Mouse (Mus musculus) hindbrain, embryonic 10.5 days (tissue): ENCODE data around the gene Ctxn2. TPM values are rescaled to one million over a fixed set of nuclear protein-coding genes. Genes with fewer than 3 reads are reported as not detected.
"Not testable (repeated sequence)": the region's sequence is repeated elsewhere in the genome, so short reads cannot be mapped to it uniquely, and the experiment has no call there.

Experiments used
- DNase-seq: peaks from one replicate; pipeline ENCODE4 v3.0.0-alpha.2; 2017; ENCODE audit warnings: low spot score
- H3K27ac ChIP-seq: fragments of 300-500 bp; sonication (generic); 2 replicates; pipeline ENCODE4 v1.5.1; 2016; ENCODE audit warnings: mild to moderate bottlenecking, moderate library complexity
- H3K27me3 ChIP-seq: fragments of 300-500 bp; sonication (generic); 2 replicates; pipeline ENCODE4 v1.6.1; 2016; ENCODE audit warnings: mild to moderate bottlenecking; ENCODE audit not compliant: poor library complexity, insufficient read depth, severe bottlenecking
- H3K36me3 ChIP-seq: fragments of 300-500 bp; sonication (generic); 2 replicates; pipeline ENCODE4 v1.6.1; 2016; ENCODE audit warnings: mild to moderate bottlenecking, moderate library complexity
- H3K4me1 ChIP-seq: fragments of 300-500 bp; sonication (generic); replicated peaks from 2 replicates; pipeline ENCODE4 v1.6.1; 2016; ENCODE audit warnings: mild to moderate bottlenecking
- H3K4me3 ChIP-seq: fragments of 300-500 bp; sonication (generic); 2 replicates; pipeline ENCODE4 v1.5.1; 2016; ENCODE audit warnings: mild to moderate bottlenecking, moderate library complexity
- H3K9me3 ChIP-seq: fragments of 300-500 bp; sonication (generic); 2 replicates; pipeline ENCODE4 v1.6.1; 2016; ENCODE audit warnings: mild to moderate bottlenecking, moderate library complexity
- WGBS: fragments of 180-500 bp; shearing (Covaris S2); methylation state at CpG from one replicate; pipeline ENCODE4 v1.1.7; 2016; 5-methylcytosine and 5-hydroxymethylcytosine counted together
- polyA plus RNA-seq: library from polyadenylated mRNA; unstranded; fragments of >200 nt; fragmentation: Nextera tagmentation; extraction: Ambion mirVana; gene quantifications from 2 replicates; pipeline ENCODE4 v1.2.1, GENCODE M21; 2016

The Ctxn2 gene
- 0.20 TPM in 1 of 2 replicates, not detected in the other for polyA plus RNA-seq

DNA sequence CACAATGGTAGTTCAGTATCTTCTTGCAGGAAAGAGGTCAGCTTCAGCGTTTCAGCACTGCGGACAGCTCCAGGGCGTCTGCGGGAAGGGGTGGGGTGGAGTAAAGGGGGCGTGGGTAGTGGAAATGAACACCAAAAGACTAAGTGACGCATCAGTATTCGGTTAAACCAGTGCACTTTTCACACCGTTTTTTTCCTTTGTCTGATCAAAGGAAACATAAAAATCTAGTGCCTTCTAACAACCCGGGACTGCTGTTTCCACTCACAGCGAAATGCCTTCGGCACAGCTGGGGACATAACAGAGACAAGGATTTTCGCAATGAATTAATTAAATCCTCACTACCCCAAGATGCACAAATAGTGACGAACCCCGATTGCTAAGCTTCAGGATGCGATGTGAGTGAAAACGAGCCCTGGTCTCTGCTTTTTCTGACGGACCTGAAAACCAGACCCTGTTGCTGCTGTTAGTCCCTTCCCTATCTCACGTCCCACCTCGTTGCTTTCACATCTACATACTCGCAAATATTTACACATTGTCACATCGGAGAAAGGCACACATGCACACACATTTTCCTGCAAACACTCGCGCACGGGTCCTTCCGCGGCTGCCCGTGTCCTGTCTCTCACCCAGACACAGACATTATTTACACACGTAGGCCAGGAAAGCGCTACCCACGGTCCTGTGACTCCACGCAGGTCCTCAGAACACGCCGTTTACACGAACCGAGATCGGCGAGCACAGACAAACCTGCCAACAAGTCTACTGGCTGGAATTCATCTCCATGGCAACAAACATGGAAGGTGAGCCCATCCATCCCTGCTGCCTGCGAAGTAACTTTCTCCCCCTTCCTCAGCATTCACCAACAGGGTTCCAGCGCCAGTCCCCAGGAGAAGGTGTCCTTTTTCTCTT, at the start of gene Ctxn2:
Ctxn2 (plus strand) TSS at position 790 of the 909 bp plus-strand sequence.
- peak; percentile 86 for DNase-seq
- Histone ChIP-seq H3K4me1 (peaks cover 14% of the 10 kb centered on the region; the same call in 1 of the 2 replicates), H3K27me3 (no peaks in the 10 kb centered on the region; the same call in 1 of the 2 replicates), H3K4me3 (peak within 1 kb of the TSS; percentile 49), H3K36me3 (no peaks in the 10 kb centered on the region), H3K9me3 (no peaks in the 10 kb centered on the region), H3K27ac (no peak within 1 kb of the TSS)
- WGBS: 1% methylated on average over 39 of the region's 39 CpGs

- Histone ChIP-seq H3K4me3 (no peak overlapping the region), H3K9me3 (no peaks in the 10 kb centered on the region), H3K27me3 (no peaks in the 10 kb centered on the region), H3K27ac (no peak overlapping the region), H3K4me1 (no peaks in the 10 kb centered on the region), H3K36me3 (peaks cover 91% of the 10 kb centered on the region)
- no peak for DNase-seq
- WGBS: 96% methylated on average over 7 of the region's 7 CpGs
Measured at GRCm38 (mm10) chr2:125088757-125089156, 47.7 kb upstream of the Ctxn2 start.

GRCm38 (mm10) chr2:125092123-125092522, 44.4 kb upstream of the Ctxn2 start:
- H3K4me3 ChIP-seq, DNase-seq, H3K27me3 ChIP-seq, H3K9me3 ChIP-seq, H3K27ac ChIP-seq, H3K4me1 ChIP-seq: not testable (repeated sequence)
- peaks cover 91% of the 10 kb centered on the region for H3K36me3 ChIP-seq
- 86% methylated on average over 3 of the region's 3 CpGs for WGBS

DNA sequence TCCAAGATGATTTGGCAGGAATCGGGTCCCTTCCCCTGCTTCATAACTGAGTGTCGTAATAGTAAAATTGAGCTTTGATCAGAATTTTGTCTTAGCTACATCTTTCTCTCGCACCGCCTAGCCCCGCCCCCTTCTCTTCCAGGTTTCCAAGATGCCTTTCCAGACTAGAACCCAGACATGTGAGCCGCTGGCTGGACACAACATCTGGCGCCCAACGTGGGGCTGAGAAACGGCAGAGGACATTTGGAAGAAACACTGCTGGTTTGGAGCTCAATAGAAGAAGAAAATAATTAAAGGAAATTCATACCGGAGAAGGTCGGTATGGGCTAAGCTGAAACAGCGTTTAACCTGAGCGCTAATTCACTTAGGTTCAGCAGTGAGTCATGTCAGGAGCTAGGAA, 32.0 kb upstream of the Ctxn2 start:
- H3K27me3 ChIP-seq, H3K9me3 ChIP-seq, H3K4me1 ChIP-seq, DNase-seq, H3K4me3 ChIP-seq, H3K27ac ChIP-seq: not testable (repeated sequence)
- WGBS: 98% methylated on average over 13 of the region's 13 CpGs
- peaks cover 86% of the 10 kb centered on the region for H3K36me3 ChIP-seq

DNA sequence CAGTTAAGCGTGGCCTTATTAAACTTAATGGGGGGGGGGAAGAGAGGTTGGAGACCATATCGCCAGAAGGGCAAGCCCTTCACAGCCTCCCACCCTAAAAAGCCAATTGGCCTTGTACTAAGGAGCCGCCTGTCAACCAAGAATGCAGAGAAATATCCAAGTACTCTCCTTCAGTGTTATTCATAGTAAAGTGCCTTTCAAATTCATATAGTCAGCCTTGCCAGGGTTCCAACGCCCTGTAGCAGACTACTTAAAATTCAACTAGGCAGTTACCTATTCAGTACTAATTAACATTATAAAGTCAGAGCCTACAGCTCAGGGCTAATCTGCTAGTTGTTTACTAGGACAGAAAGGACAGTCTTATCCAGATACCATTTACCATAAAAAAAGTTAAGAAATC, 30.0 kb upstream of the Ctxn2 start:
- WGBS: 95% methylated on average over 4 of the region's 4 CpGs
- not testable (repeated sequence) for H3K9me3 ChIP-seq, H3K27ac ChIP-seq, H3K27me3 ChIP-seq, DNase-seq, H3K4me3 ChIP-seq, H3K4me1 ChIP-seq
- peaks cover 88% of the 10 kb centered on the region for H3K36me3 ChIP-seq

GRCm38 (mm10) chr2:125119381-125120110, 16.9 kb upstream of the Ctxn2 start:
- 70% methylated on average over 6 of the region's 6 CpGs for WGBS
- DNase-seq: no peak
- no peak overlapping the region for H3K27ac ChIP-seq
- H3K4me3 ChIP-seq: no peak overlapping the region
- peaks cover 21% of the 10 kb centered on the region for H3K36me3 ChIP-seq
- no peaks in the 10 kb centered on the region for H3K27me3 ChIP-seq
- no peaks in the 10 kb centered on the region for H3K9me3 ChIP-seq
- H3K4me1 ChIP-seq: peaks cover 30% of the 10 kb centered on the region

GRCm38 (mm10) chr2:125122288-125122623, 14.2 kb upstream of the Ctxn2 start:
- DNase-seq: no peak
- Histone ChIP-seq H3K4me1 (peaks cover 30% of the 10 kb centered on the region), H3K36me3 (no peaks in the 10 kb centered on the region), H3K9me3 (no peaks in the 10 kb centered on the region), H3K27me3 (no peaks in the 10 kb centered on the region), H3K27ac (peak overlapping the region; percentile 100), H3K4me3 (peak overlapping the region; percentile 90)
- WGBS: 12% methylated on average over 4 of the region's 4 CpGs

- under 1% methylated on average over 59 of the region's 59 CpGs for WGBS
Measured at GRCm38 (mm10) chr2:125122624-125123476, 13.6 kb upstream of the Ctxn2 start.

DNA sequence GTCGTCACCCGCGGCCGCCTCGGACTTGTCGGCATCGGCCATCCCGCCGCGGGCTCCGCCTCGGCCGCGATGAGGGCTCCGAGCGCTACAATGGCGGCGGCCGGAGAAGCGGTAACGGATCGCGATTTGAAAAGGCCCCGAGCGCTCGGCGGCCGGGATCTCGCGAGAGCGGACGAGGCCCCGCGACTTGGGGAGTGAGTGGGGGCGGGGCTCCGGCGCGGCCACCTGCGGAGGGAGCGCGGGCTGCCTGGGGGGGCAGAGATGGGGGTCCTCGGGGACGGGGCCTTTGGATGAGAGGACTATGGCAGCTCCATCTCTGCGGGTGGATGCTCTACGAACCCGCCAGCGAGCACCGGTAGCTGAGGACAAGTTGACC, 13.0 kb upstream of the Ctxn2 start, which contains the start of gene Myef2:
Myef2 (minus strand) TSS at position 185 of the 376 bp plus-strand sequence.
- WGBS: under 1% methylated on average over 35 of the region's 48 CpGs
- Histone ChIP-seq H3K4me3 (peak within 1 kb of the TSS; percentile 90), H3K36me3 (no peaks in the 10 kb centered on the region)

More at GRCm38 (mm10) chr2:125122624-125123476, 13.6 kb upstream of the Ctxn2 start:
- H3K4me1 ChIP-seq: peaks cover 30% of the 10 kb centered on the region
- H3K27ac ChIP-seq: peak overlapping the region; percentile 100
- no peaks in the 10 kb centered on the region for H3K27me3 ChIP-seq
- peak; percentile 56 for DNase-seq
- H3K4me3 ChIP-seq: peak overlapping the region; percentile 90
- no peaks in the 10 kb centered on the region for H3K9me3 ChIP-seq
- H3K36me3 ChIP-seq: no peaks in the 10 kb centered on the region

DNA sequence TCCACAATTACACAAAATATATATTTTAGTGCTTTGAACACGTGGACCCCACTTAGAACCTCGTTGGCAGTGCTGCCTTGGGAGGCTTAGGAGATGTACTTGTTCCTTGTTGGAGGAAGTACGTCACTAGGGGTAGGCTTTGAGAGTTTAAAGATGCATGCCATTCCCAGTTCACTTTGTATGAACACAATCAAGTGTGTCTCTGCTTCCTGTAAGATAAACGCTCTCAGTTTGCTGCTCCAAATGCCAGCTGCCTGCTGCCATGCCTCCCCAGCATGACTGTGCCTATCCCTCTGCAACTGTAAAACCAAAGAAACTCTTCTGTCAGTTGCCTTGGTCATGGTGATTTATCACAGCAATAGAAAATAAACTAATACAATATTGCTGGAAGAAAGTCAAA, 10.7 kb upstream of the Ctxn2 start:
- no peaks in the 10 kb centered on the region for H3K36me3 ChIP-seq
- peaks cover 17% of the 10 kb centered on the region for H3K4me1 ChIP-seq
- no peaks in the 10 kb centered on the region for H3K27me3 ChIP-seq
- 35% methylated on average over 4 of the region's 4 CpGs for WGBS
- no peaks in the 10 kb centered on the region for H3K9me3 ChIP-seq
- no peak overlapping the region for H3K4me3 ChIP-seq
- DNase-seq: no peak
- H3K27ac ChIP-seq: no peak overlapping the region

More for the DNA sequence above, 13.0 kb upstream of the Ctxn2 start, which contains the start of gene Myef2:
- no peaks in the 10 kb centered on the region for H3K27me3 ChIP-seq
- peak; percentile 87 for DNase-seq
- H3K27ac ChIP-seq: peak within 1 kb of the TSS; percentile 100
- peaks cover 30% of the 10 kb centered on the region for H3K4me1 ChIP-seq
- no peaks in the 10 kb centered on the region for H3K9me3 ChIP-seq

GRCm38 (mm10) chr2:125126792-125127191, 9.7 kb upstream of the Ctxn2 start:
- no peaks in the 10 kb centered on the region for H3K9me3 ChIP-seq
- H3K27ac ChIP-seq: no peak overlapping the region
- no peaks in the 10 kb centered on the region for H3K36me3 ChIP-seq
- no peak for DNase-seq
- peaks cover 7% of the 10 kb centered on the region for H3K4me1 ChIP-seq
- H3K4me3 ChIP-seq: no peak overlapping the region
- H3K27me3 ChIP-seq: no peaks in the 10 kb centered on the region
- WGBS: 88% methylated on average over 3 of the region's 3 CpGs

GRCm38 (mm10) chr2:125134113-125134512, 2.4 kb upstream of the Ctxn2 start:
- no peak overlapping the region for H3K4me3 ChIP-seq
- no peak overlapping the region for H3K27ac ChIP-seq
- no peaks in the 10 kb centered on the region; the same call in 1 of the 2 replicates for H3K27me3 ChIP-seq
- DNase-seq: no peak
- 30% methylated on average over 4 of the region's 4 CpGs for WGBS
- peaks cover 14% of the 10 kb centered on the region; the same call in 1 of the 2 replicates for H3K4me1 ChIP-seq
- H3K36me3 ChIP-seq: no peaks in the 10 kb centered on the region
- H3K9me3 ChIP-seq: no peaks in the 10 kb centered on the region
